Mouse (Mus musculus): ENCODE measurements at regions not wholly inside any gene's neighbourhood (a gene's known extent, or its start where the extent isn't known, plus 50 kb on each side); places are given as distances from the start of the nearest gene placed in this dataset.
"Not testable (repeated sequence)": the region's sequence is repeated elsewhere in the genome, so short reads cannot be mapped to it uniquely, and the experiment has no call there.

DNA sequence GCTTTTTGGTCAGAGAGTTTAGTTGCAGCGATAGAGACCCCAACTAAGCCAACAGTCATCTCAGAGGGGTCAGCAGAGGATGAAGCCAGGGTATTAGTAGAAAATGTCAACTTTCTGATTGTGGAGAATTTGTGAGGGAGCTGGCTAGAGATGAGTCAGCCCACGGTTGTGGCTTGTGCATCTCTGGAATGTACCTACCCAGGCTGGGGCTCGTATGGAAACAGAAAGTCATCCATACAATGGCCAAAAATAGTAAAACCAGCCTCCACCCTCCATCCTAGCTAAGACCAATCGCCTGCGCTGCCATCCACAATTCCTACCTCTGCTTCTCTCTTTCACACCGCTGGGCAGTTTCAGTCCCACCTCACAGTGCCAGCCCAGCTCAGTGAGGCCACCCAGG is 94.9 kb downstream of the Gm5426 start:
- intact Hi-C loops (cut with DNase I): loop anchor here (5.0 kb wide), 1 partner anchor 1081 kb away; no protein-coding TSS in a partner anchor
- no peak overlapping the region for H3K27ac ChIP-seq
- TF ChIP-seq CTCF (IDR thresholded peaks at IDR 0.05): no peak
- no peak for DNase-seq
- H3K4me3 ChIP-seq: no peak overlapping the region

DNA sequence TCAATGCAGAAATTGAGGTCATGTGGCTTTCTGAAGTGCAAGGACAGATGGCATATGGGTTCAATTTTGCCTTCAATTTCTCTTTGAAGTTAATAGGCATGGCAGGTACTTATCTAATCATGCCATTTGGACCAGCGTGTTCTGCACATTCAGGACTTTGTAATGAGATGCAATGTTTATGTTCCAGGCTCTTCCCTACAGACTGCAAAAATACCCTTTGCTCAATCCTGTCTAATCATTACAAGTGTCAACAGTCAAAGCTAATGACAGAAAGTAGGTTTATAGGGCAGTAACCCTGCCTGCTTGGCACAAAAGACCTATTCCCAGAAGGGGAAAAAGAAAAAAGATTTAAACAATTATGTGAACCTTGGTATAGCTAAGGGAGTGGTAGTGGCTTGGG is 96.5 kb downstream of the Gm5426 start:
- H3K27ac ChIP-seq: no peak overlapping the region
- H3K4me3 ChIP-seq: no peak overlapping the region
- DNase-seq: no peak
- intact Hi-C loops (cut with DNase I): loop anchor here (5.0 kb wide), 1 partner anchor 1079 kb away; no protein-coding TSS in a partner anchor
- TF ChIP-seq CTCF (IDR thresholded peaks at IDR 0.05): no peak

DNA sequence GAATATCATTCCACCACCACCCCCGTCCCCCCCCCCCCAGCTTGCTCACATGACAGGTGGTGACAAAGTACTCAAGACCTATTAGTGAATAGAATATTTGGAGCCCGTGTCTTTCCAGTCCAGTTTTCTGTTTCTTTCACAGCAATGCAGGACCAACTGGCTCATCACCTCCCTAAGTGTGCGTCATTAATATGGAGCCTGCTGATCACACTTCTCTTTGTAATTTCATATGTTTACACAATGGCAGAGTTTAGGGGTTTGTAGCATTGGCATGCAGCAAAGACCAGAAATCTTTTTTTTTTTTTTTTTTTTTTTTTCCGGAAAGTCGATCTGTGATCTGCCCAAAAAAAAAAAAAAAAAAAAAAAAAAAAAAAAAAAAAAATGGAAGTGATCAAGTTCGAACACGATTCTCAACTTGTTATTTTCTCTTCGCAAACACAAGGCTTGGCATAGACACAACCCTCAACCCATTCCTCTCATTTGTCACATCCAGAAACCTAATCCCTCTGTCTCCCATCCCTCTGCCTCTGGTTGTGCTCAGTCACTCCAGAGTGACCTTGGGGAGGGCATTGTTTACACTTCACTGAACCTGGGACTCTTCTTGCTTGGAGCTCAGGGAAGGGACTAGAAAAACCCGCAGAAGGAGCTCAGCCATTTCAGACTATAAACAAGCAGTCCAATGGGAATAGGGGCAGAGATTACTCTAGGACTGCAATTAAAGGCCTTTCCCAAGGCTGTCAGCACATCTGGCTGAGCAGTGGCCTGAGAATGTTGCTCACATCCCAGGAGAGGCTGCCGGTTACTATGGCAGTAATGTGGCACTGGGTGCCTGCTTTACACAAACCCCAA is 98.4 kb downstream of the Gm5426 start:
- no peak for DNase-seq
- no peak for TF ChIP-seq CTCF (IDR thresholded peaks at IDR 0.05)
- intact Hi-C loops (cut with DNase I): loop anchor here (5.0 kb wide), 1 partner anchor 1078 kb away; no protein-coding TSS in a partner anchor
- Histone ChIP-seq H3K27ac (no peak overlapping the region), H3K4me3 (no peak overlapping the region)

DNA sequence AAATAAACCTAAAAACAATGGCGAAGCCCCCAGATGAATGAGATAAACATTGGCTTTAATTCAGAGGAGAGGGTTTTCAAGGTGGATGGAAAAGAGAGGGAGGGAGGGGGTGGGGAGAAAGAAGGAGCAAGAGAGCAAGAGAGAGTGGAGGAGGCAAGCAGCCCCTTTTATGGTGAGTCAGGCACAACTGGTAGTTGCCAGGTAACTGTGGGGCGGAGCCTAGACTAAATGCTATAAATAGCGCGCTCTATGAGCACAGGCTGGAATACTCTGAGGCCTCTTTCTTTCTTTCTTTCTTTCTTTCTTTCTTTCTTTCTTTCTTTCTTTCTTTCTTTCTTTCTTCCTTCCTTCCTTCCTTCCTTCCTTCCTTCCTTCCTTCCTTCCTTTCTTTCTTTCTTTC is 99.6 kb downstream of the Gm5426 start:
- H3K27ac ChIP-seq; H3K4me3 ChIP-seq; DNase-seq; intact Hi-C loops (cut with DNase I): not testable (repeated sequence)

DNA sequence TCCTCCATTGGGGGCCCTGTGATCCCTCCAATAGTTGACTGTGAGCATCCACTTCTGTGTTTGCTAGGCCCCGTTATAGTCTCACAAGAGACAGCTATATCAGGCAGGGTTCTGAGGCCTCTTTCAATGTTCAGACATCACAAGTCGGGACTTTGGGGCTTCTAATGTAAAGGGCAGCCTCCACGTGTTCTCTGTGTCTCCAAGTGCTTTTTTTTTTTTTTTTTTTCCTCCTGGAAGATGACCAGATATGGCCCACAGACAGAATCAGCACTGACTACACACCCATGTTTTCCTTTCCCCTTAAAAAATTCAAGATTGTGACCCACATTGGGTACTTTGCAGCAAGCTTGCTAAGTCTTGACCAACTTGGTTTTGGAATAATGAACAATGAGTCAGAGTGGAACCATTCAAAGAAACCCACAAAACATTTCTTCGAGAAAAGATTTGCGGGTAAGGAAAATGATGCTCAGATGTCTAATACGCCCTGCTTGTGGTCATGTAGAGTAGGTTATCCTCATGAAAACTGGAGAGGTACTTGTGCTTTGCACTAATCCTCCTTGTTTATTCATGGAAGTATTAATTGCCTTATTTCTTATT is 100.5 kb downstream of the Gm5426 start:
- TF ChIP-seq CTCF (IDR thresholded peaks at IDR 0.05): no peak
- intact Hi-C loops (cut with DNase I): no loop called here
- Histone ChIP-seq H3K27ac (no peak overlapping the region), H3K4me3 (no peak overlapping the region)
- no peak for DNase-seq

DNA sequence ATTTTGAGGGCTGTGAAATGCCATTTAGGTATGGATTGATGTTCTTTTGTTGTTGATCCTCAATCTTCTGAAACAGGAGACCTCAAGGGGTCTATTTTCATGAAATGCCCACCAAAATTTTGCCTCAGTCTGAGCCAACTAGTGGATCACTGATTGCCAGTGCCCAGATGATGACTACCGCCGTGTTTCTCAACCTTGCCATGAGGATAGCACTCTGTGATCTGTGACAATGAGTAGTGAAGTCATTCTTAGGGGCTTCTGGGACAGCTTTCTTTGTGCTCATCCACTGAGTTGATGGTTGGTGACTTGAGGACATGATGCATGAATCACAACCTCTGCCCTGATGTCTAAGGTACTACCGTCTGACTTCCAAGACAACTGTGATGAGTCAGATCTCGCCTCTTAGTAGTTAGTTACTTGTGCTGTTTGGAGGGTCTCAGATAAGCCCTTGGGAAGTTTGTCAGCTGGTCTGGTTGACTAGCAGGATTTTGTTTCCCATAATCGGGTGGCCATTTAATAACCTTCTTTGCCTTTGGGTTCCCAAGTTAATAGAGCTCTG is 101.2 kb downstream of the Gm5426 start:
- Histone ChIP-seq H3K4me3 (no peak overlapping the region), H3K27ac (no peak overlapping the region)
- no peak for DNase-seq
- intact Hi-C loops (cut with DNase I): no loop called here
- no peak for TF ChIP-seq CTCF (IDR thresholded peaks at IDR 0.05)

DNA sequence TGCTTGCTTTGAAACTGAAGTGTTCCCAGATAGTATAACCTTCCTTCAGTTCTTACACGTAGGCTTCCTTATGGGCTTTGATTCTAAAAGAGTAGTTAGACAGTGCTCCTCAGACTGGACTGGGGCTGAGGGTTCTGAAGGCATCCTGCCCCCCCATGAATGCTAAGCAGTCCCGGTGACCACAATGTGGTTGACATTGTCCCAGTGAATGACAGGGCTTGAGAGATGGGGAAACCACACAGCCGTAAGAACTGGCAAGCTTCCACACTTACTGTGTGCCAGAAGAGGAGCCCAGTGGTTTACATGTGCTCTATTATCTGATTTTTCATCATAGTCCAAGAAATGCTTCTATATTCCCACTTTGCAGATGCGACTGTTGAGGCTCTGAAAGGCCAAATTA is 101.8 kb downstream of the Gm5426 start:
- no peak overlapping the region for H3K27ac ChIP-seq
- intact Hi-C loops (cut with DNase I): no loop called here
- TF ChIP-seq CTCF (IDR thresholded peaks at IDR 0.05): no peak
- no peak for DNase-seq
- H3K4me3 ChIP-seq: no peak overlapping the region

DNA sequence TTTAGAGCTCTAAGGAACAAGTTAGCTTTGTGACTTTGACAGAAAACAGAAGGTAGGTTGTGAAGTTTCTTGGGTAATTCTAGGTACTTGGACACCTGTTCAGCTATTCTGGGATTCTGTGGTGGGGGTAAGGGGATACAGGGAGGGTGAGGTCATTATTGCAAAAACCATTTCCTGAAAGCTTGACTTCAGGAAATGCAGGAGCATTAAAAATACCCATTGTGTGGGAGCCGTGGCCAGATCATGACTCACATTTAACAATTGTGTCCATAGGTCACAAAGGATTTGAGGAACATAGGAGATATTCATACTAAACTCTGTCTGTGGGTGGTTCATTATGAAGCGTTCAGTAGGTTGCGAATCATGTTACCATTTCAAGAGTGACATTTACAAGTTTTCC is 102.4 kb downstream of the Gm5426 start:
- no peak overlapping the region for H3K27ac ChIP-seq
- no peak for TF ChIP-seq CTCF (IDR thresholded peaks at IDR 0.05)
- intact Hi-C loops (cut with DNase I): no loop called here
- no peak for DNase-seq
- H3K4me3 ChIP-seq: no peak overlapping the region

DNA sequence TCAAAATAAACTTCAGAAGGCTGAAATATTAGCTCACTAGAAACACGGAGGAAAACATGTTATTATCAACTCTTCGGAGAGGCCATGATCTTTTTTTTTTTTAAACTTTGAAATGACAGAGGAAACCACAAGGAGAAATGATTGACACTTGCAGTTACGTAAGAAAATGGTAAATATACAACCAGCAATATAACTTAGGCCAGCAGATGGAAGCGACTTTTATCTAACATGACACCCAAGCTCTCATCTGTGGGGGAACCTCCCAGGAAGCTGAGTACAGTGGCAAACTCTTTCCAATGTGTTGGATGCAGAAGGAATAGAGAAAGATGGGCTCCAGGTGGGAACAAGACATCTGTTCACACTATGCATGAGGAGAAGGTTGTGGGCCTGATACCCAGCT is 104.2 kb downstream of the Gm5426 start:
- DNase-seq: no peak
- intact Hi-C loops (cut with DNase I): no loop called here
- no peak overlapping the region for H3K4me3 ChIP-seq

DNA sequence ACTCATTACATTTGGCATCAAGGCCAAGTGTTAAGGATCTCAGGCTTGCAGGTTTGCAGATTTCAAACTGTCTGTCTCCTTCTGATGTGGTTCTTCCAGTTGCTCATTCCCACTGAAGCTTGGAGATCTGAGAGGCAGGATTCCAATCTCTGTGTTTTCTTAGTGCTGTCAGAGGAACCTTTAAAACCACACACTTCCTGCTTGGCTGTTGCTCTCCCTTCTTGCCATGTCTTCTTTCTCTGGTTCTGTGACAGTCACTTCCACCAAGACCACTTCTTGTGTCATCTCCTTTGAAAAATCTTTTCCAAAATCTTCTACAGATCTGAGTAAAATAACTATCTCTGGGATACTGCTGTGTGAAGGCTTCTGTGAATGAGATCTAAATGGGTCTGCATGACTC is 117.3 kb downstream of the Gm5426 start:
- DNase-seq: no peak
- TF ChIP-seq CTCF (IDR thresholded peaks at IDR 0.05): no peak
- H3K4me3 ChIP-seq: no peak overlapping the region
- intact Hi-C loops (cut with DNase I): no loop called here
- H3K27ac ChIP-seq: no peak overlapping the region

More for the DNA sequence above, 104.2 kb downstream of the Gm5426 start:
- H3K27ac ChIP-seq: no peak overlapping the region
- TF ChIP-seq CTCF (IDR thresholded peaks at IDR 0.05): no peak

DNA sequence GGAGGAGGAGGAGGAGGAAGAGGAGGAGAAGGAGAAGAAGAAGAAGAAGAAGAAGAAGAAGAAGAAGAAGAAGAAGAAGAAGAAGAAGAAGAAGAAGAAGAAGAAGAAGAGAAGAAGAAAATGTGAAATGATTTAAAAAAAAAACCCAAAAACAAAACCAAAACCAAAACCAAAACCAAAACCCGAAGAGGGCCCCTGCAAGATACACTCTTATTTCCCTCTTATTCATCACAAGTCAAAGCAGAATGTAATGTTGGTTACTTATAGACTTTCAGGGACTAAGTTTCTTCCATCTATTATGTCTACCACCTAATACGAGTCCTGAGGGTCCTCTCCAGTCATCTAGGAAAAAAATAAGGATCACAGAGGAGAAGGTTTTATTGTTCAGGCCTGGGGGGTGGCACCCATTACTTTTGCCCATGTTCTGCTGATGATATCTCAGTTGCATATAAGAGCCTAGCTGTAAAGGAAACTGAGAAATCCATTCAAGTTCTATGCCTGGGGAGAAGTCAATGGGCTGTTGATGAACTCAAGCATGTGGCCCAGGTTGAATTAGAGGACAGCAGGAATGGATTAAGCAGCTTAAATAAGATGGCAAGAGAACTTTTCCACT is 118.0 kb downstream of the Gm5426 start:
- no peak for TF ChIP-seq CTCF (IDR thresholded peaks at IDR 0.05)
- no peak overlapping the region for H3K4me3 ChIP-seq

DNA sequence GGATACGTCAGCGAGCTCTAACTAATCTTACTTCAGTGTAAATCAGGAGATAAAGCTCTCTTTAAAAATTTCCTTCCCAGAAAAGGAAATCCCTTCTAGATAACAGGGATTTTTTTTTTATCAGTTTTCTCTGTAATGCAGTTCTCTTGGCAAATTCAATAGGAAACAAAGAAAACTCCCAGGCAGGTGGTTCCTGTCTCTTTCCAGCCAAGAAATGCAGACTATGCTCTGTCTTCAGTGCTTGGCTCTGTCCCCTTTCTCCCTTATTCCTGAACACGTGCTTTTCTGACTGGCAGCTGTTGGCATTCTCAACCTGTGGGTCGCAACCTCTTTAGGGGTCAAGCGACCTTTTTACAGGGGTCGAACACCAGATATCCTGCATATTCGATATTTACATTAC is 121.5 kb downstream of the Gm5426 start:
- no peak for DNase-seq
- Histone ChIP-seq H3K4me3 (no peak overlapping the region), H3K27ac (no peak overlapping the region)
- no peak for TF ChIP-seq CTCF (IDR thresholded peaks at IDR 0.05)
- intact Hi-C loops (cut with DNase I): no loop called here

More for the DNA sequence above, 118.0 kb downstream of the Gm5426 start:
- no peak for DNase-seq
- H3K27ac ChIP-seq: no peak overlapping the region
- intact Hi-C loops (cut with DNase I): no loop called here

DNA sequence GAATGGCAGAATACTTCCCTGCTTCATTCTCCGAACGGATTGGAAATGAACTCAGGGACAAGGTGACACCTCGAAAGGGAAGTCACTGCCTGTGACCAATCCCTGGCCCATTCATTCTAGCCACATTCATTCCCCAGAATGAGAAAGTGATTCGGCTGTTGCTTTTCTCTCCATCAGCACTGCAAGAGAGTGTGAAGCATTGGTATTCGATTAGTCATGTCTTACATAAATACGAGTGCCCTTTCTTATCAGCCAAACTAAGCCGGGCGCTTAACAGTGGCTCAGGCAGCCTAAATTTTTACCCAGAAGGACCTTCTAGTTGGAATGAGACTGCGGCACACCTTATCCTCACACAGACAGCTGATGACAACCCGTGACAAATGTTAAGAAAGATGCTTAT is 122.8 kb downstream of the Gm5426 start:
- no peak overlapping the region for H3K27ac ChIP-seq
- DNase-seq: no peak
- no peak for TF ChIP-seq CTCF (IDR thresholded peaks at IDR 0.05)
- intact Hi-C loops (cut with DNase I): no loop called here
- H3K4me3 ChIP-seq: no peak overlapping the region

Measured in gastrocnemius, adult 2 months (tissue).